Mouse (Mus musculus) limb, embryonic 10.5 days (tissue): ENCODE data around the gene Fstl4. TPM values are rescaled to one million over a fixed set of nuclear protein-coding genes. Genes with fewer than 3 reads are reported as not detected.
A peak's percentile ranks its signal among the peaks of the same experiment; 100 is the strongest.

Experiments used
- DNase-seq: peaks from one replicate; pipeline ENCODE4 v3.0.0-alpha.2; 2017; ENCODE audit warnings: low spot score
- H3K27ac ChIP-seq: fragments of 300-500 bp; sonication (generic); 2 replicates; pipeline ENCODE4 v1.5.1; 2016; ENCODE audit warnings: mild to moderate bottlenecking
- H3K27me3 ChIP-seq: fragments of 300-500 bp; sonication (generic); 2 replicates; pipeline ENCODE4 v1.6.1; 2016; ENCODE audit warnings: low read depth, mild to moderate bottlenecking; ENCODE audit not compliant: poor library complexity, severe bottlenecking
- H3K36me3 ChIP-seq: fragments of 300-500 bp; sonication (generic); 2 replicates; pipeline ENCODE4 v1.6.1; 2016; ENCODE audit warnings: mild to moderate bottlenecking, moderate library complexity
- H3K4me1 ChIP-seq: fragments of 300-500 bp; sonication (generic); 2 replicates; pipeline ENCODE4 v1.6.1; 2016
- H3K4me3 ChIP-seq: fragments of 300-500 bp; sonication (generic); 2 replicates; pipeline ENCODE4 v1.5.1; 2016; ENCODE audit warnings: mild to moderate bottlenecking, moderate library complexity
- H3K9me3 ChIP-seq: fragments of 300-500 bp; sonication (generic); replicated peaks from 2 replicates; pipeline ENCODE4 v1.6.1; 2016; ENCODE audit warnings: mild to moderate bottlenecking
- WGBS: fragments of 180-500 bp; shearing (Covaris S2); methylation state at CpG from one replicate; pipeline ENCODE4 v1.1.7; 2016; 5-methylcytosine and 5-hydroxymethylcytosine counted together
- polyA plus RNA-seq: library from polyadenylated mRNA; unstranded; fragments of >200 nt; fragmentation: Nextera tagmentation; extraction: Ambion mirVana; gene quantifications from 2 replicates; pipeline ENCODE4 v1.2.1, GENCODE M21; 2016

Fstl4 gene
- polyA plus RNA-seq, 1 experiment from 2014 or later: 0.13 TPM

DNA sequence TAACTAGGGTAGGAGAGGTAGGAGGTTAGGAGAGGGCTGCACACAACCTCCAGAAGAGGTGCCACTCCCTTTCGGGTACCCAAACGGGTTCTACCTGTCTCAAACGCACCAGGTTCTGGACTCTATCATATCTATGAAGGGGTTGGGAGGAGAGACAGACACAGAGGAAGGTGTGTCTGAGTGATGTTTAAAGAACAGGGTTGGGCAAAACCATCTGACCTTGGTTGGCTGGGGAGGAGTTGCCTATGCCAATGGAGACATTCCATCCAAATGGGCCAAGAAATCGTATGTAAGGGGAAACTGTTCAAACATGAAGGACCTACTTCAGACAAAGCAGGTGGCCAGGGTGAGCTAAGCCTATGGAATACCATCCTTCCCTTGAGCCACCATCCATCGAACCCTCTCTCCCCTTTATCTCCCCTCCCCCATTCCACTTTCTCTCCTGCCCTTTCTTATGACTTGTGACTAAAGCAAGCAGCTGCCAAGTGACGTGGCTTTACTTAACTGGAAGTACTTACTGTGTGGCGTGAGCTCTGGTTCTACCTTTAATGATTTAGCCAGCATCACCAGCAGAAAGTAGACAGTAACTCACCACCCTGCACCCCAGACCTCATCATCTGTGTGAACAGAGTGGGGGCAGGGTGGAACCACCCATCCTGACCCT, 252.1 kb downstream of the Fstl4 start:
- Histone ChIP-seq H3K9me3 (no peaks in the 10 kb centered on the region), H3K4me3 (no peak overlapping the region), H3K4me1 (0 out of 2 replicates have a peak, but pooled peaks cover 4% of the 10 kb centered on the region), H3K27ac (no peak overlapping the region), H3K27me3 (no peaks in the 10 kb centered on the region), H3K36me3 (no peaks in the 10 kb centered on the region)
- no peak for DNase-seq
- WGBS: 84% methylated on average over 7 of the region's 7 CpGs

DNA sequence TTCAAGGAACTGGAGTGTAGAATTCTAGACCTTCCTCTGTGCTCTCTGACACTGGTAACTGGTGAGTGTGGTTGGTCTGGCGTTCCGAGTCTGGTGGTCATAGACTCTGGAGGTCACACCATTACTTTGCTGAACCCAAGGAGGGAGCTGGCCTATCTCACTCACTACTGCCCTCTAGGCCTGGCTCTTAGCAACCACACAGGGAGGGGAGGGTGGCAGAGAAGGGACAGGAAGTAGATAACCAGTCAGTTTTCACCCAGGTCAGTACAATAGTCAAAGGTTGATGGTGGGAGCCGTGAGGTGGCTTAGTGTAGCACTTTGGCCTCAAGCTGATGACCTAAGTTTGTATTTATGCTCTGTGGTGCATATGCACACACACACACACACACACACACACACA, 255.1 kb downstream of the Fstl4 start:
- no peak overlapping the region for H3K4me3 ChIP-seq
- WGBS: 87% methylated on average over 3 of the region's 3 CpGs
- no peak overlapping the region; the same call in 1 of the 2 replicates for H3K27ac ChIP-seq
- no peak for DNase-seq
- no peaks in the 10 kb centered on the region for H3K9me3 ChIP-seq
- H3K36me3 ChIP-seq: no peaks in the 10 kb centered on the region
- H3K27me3 ChIP-seq: no peaks in the 10 kb centered on the region
- H3K4me1 ChIP-seq: 0 out of 2 replicates have a peak, but pooled peaks cover 4% of the 10 kb centered on the region

DNA sequence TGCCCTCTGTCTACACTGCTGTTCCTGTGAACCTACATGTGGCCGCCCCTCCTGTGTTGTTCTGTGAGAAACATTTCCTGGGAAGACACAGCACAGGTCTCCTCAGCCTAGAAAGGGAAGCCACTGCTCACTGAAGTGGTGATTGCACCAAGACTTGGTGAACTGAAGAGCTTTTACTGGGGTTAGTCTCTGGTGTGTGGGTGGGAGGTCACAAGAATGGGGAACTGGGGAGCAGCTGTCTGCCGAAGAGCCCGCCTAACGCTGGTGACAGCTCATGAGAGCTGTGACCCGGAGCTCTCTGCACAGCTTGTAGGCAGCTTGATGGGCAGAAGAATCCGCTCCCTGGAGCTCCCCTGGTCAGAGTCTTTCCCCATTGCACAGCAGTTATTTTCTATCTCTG, 260.0 kb downstream of the Fstl4 start:
- Histone ChIP-seq H3K4me1 (no peaks in the 10 kb centered on the region), H3K27ac (no peak overlapping the region), H3K4me3 (no peak overlapping the region), H3K9me3 (no peaks in the 10 kb centered on the region), H3K36me3 (no peaks in the 10 kb centered on the region), H3K27me3 (no peaks in the 10 kb centered on the region)
- 89% methylated on average over 6 of the region's 6 CpGs for WGBS
- no peak for DNase-seq

DNA sequence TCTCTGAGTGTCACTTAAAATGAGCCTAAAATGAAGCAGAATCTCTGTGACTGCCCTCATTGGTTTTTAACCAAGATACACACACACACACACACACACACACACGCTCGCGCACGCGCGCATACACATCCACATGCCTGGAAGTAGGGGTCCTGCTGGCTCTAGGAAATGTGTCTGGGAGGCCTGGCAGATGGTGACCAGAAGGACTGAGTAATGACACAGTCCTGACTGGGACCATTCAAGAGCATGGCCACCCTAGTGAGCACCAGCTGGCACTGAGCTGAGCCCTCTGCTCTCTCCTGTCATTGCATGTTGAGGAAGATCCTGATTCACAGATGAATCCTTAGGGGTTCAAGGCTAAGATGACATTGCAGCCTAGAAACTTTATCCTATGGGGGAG, 261.3 kb downstream of the Fstl4 start:
- WGBS: 98% methylated on average over 6 of the region's 6 CpGs
- Histone ChIP-seq H3K9me3 (no peaks in the 10 kb centered on the region), H3K4me1 (no peaks in the 10 kb centered on the region), H3K27ac (no peak overlapping the region), H3K4me3 (no peak overlapping the region), H3K36me3 (no peaks in the 10 kb centered on the region), H3K27me3 (no peaks in the 10 kb centered on the region)
- no peak for DNase-seq

DNA sequence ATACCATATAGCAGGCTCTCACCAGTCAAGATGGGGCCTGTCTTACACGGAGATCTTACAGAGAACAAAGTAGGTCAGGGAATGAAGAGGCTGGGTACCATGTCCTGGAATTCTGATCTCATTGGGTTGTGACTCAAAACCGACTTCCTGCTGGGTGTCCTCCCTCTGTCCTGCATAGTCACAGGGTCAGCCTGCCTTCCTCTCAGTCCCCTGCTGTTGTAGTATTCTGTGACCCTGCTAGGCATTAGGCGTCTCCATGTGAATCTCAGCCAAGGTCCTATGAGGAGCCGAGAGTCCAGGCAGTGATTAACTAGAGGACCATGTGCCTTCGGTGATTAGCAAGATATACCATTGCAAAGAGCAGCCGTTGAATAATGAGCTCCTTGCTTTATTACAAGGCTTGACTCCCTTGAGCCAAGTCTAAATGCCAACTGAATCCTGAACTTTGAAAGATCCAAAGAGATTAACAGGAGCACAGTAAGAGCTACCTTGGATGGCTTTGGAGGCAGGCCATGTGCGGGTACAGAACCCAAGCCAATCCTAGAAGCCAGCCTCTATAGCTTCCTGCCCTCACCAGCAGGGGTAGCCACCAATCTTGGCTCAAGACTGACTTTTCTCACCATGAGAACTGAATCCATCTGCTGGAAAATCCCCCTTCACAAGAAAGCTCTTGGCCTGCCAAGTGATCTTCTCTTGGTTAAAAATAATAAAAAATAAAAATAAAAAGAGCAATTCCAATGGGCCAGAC, 264.2 kb downstream of the Fstl4 start:
- DNase-seq: no peak
- Histone ChIP-seq H3K36me3 (no peaks in the 10 kb centered on the region), H3K4me3 (no peak overlapping the region), H3K27ac (no peak overlapping the region), H3K9me3 (no peaks in the 10 kb centered on the region), H3K4me1 (no peaks in the 10 kb centered on the region), H3K27me3 (no peaks in the 10 kb centered on the region)
- 84% methylated on average over 7 of the region's 7 CpGs for WGBS

DNA sequence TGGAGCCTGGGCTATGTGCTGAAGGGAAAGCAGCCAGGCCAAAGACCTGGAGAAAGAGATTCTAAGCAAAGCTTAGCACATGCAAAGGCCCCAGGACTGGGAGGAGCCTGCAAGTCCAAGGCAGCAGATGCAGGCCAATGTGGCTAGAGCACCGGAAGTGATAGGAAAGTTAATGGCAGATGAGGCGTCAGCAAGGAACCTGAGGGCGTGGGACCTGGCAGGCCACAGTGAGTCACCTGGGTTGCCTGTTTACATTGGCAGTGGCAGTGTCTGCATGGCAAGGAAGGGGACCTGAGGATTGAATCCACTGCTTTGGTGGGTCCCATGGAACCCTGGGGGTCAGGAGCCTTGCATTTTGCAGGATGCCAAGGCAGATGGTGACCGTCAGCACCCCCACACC, 267.3 kb downstream of the Fstl4 start:
- Histone ChIP-seq H3K4me3 (no peak overlapping the region), H3K27ac (no peak overlapping the region), H3K9me3 (no peaks in the 10 kb centered on the region), H3K36me3 (no peaks in the 10 kb centered on the region), H3K4me1 (peaks cover 7% of the 10 kb centered on the region), H3K27me3 (no peaks in the 10 kb centered on the region)
- DNase-seq: no peak
- 86% methylated on average over 4 of the region's 4 CpGs for WGBS

DNA sequence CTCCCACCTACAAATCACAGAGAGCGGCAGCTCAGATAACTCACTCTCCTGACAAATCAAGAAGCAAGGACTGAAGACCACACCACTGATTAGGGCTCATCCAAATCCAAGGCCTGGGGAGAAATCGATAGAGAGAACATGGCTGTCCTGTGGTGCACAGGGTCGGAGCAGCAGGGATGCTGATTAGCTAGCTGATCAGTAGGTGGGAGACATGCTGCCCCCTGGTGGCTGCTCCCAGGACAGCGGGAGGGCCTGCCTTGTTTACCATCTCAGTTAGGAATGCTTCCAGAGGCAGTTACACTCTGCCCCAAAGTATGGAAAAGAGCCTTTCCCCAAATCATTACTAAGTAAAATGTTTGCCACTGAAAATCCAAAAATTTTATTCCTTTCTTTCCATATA, 267.9 kb downstream of the Fstl4 start:
- DNase-seq: peak; percentile 91
- Histone ChIP-seq H3K4me1 (peaks cover 7% of the 10 kb centered on the region), H3K9me3 (no peaks in the 10 kb centered on the region), H3K27me3 (no peaks in the 10 kb centered on the region), H3K4me3 (no peak overlapping the region), H3K36me3 (no peaks in the 10 kb centered on the region), H3K27ac (no peak overlapping the region)
- WGBS: 26% methylated on average over 4 of the region's 4 CpGs

DNA sequence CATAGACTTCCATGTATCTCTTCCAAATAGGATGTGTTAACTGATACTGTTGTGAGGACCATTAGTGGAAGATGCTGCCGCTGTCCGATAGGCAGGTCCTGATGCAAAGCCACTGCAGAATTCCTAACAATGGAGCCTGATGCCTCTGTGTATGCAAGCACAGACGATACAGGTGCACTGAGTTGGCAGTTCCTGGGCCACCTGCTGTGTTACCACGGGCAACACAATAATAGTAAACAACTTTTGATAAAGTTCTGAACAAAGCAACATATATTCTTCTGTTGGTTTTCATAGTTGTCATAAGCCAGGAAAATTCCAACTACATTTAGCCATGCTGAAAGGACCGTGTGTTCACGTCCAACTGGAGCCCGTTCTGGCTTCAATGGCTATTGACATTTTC, 271.0 kb downstream of the Fstl4 start:
- Histone ChIP-seq H3K27ac (no peak overlapping the region), H3K4me1 (peaks cover 7% of the 10 kb centered on the region), H3K27me3 (no peaks in the 10 kb centered on the region), H3K36me3 (no peaks in the 10 kb centered on the region), H3K9me3 (no peaks in the 10 kb centered on the region), H3K4me3 (no peak overlapping the region)
- WGBS: 88% methylated on average over 7 of the region's 7 CpGs
- no peak for DNase-seq

DNA sequence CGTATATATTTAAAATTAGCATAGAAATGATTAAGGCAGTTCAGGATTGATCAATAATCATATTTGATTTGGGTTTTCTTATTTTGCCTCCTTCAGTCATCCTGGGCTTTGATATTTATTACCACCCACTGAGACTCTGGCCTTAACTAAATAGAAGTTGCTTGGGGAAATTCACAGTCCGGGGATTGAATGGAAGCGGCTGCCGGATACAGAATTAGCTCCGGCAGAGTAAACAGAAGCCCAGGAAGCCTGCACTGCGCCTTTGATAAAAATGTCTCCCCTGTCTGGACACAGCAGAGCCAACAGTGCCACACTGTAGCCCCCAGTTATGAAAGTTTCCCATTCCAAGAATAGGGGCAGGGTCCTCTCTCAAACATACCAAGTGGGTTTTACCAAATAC, 282.4 kb downstream of the Fstl4 start:
- Histone ChIP-seq H3K9me3 (no peaks in the 10 kb centered on the region), H3K27ac (no peak overlapping the region), H3K4me1 (peaks cover 27% of the 10 kb centered on the region), H3K36me3 (no peaks in the 10 kb centered on the region), H3K27me3 (no peaks in the 10 kb centered on the region), H3K4me3 (no peak overlapping the region)
- 78% methylated on average over 6 of the region's 6 CpGs for WGBS
- no peak for DNase-seq

DNA sequence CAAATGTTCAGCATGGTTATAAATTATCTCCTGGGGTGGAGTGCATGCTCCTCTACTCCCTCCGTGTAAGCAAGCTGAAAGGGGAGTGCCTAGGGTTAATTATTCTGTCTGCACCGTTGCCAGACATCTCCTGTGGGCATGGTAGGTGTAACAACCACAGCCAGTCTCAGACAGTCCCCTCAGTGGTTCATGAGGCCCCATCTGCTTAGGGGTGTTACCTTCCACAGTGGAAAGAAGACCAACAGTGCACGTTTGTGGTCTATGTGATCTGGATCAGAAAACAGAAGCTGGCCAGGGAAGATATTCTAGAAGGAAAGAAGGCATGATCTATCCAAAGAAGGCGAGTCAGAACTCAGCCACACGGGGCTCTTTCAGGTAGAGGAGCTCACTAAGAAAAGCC, 289.7 kb downstream of the Fstl4 start:
- no peak overlapping the region for H3K4me3 ChIP-seq

DNA sequence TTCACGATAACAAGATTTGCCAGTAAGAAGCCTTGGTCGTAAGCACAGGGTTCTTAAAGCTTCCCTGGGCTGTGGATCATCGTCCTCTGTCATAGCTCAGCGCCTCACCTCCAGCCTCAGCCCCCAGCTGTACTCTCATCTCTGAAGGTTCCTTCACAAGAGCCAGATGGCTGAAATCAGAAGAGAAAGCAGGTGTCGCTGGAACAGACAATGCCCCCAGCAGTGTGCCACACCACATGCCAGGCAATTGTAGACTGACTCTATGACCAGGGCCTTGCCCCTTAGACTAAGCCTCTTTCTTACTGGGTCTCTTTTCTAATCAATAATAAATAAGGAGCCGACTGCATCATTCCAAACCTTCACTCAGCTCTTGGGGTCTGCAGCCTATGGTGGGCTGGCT, 291.5 kb downstream of the Fstl4 start:
- 90% methylated on average over 6 of the region's 6 CpGs for WGBS
- Histone ChIP-seq H3K27me3 (no peaks in the 10 kb centered on the region), H3K4me1 (peaks cover 31% of the 10 kb centered on the region), H3K36me3 (no peaks in the 10 kb centered on the region), H3K9me3 (no peaks in the 10 kb centered on the region), H3K4me3 (no peak overlapping the region), H3K27ac (no peak overlapping the region)
- DNase-seq: no peak

More for the DNA sequence above, 289.7 kb downstream of the Fstl4 start:
- peaks cover 24% of the 10 kb centered on the region for H3K4me1 ChIP-seq
- 64% methylated on average over 5 of the region's 5 CpGs for WGBS
- H3K27me3 ChIP-seq: no peaks in the 10 kb centered on the region
- no peak for DNase-seq
- no peaks in the 10 kb centered on the region for H3K36me3 ChIP-seq
- H3K27ac ChIP-seq: no peak overlapping the region
- no peaks in the 10 kb centered on the region for H3K9me3 ChIP-seq

DNA sequence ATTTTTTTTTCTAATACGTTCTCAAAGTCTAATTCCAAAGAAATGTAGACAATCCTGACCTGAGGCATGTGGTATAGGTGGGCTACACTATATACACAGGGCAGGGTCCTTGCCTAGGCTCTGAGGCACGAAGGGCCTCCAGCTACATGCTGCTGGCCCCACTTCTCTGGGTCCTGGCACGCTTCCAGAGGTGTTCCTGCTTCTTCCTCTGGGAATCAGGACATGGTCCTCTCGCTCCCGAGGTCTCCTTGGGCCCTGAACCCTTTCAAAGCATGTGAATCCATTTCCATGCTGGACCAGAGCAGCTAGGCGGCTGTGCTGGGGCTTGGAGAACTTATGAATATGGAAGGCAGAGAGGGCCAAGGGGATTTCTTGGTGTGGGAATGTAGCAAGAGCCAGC, 292.3 kb downstream of the Fstl4 start:
- Histone ChIP-seq H3K27ac (no peak overlapping the region), H3K4me3 (no peak overlapping the region), H3K9me3 (no peaks in the 10 kb centered on the region), H3K27me3 (no peaks in the 10 kb centered on the region), H3K4me1 (peaks cover 38% of the 10 kb centered on the region), H3K36me3 (no peaks in the 10 kb centered on the region)
- DNase-seq: no peak
- 88% methylated on average over 6 of the region's 6 CpGs for WGBS

DNA sequence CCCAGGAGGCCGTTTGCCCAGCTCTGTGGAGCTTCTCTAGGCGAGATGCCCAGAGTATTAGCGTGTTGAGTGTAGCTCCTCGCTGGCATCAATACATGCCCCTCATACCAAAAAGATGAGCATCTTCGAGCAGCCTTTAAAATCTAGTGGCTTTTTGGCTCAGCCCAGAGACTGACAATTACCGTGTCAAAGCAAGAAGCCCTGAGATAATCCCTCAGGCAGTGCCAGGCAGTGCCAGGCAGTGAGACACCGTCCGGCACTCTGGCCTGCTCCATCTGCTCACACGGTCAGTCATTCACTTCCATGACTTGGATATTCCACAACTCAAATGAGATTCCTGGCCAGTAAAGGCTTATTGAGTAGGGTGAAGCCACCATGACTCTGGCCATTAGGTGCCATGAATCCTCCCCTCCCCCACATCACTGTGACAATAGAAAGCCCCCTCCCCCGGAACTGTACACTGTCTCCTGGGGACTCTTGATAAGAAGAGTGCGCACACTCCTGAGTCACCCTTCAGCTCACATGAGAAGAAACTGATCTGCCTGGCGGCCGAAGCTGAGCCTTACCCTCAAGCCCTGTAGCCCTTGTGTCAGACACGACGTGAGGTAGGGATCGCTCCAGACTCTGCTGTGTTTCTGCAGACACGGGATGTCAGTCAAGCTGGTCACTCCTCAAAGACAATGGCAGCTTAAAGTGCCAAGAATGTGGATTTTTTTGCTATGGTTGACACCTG, 293.6 kb downstream of the Fstl4 start:
- H3K27ac ChIP-seq: peak overlapping the region; percentile 68
- H3K4me3 ChIP-seq: 0 out of 2 replicates have a peak overlapping the region, but pooled peaks have one; percentile 3
- no peak for DNase-seq
- peaks cover 49% of the 10 kb centered on the region for H3K4me1 ChIP-seq
- no peaks in the 10 kb centered on the region for H3K9me3 ChIP-seq
- WGBS: 79% methylated on average over 17 of the region's 17 CpGs
- no peaks in the 10 kb centered on the region for H3K36me3 ChIP-seq
- no peaks in the 10 kb centered on the region for H3K27me3 ChIP-seq
